Mouse (Mus musculus) embryo, embryonic 9.5 days (tissue): ENCODE data around the gene Arl14.

Experiments
- DNase-seq: peaks from one replicate; pipeline ENCODE4 v3.0.0-alpha.2; 2017; ENCODE audit errors: extremely low spot score

Arl14 gene

GRCm38 (mm10) chr3:69271812-69272211 lies 49.6 kb downstream of the Arl14 start:
- no peak for DNase-seq
